Mouse (Mus musculus) CH12.LX (cell line): ENCODE results near the gene Zbtb24. TPM values are rescaled to one million over a fixed set of nuclear protein-coding genes. Genes with fewer than 3 reads are reported as not detected.

Source experiments
- DNase-seq: peaks from one replicate; pipeline ENCODE4 v3.0.0-alpha.2; 2013; ENCODE audit errors: extremely low read depth
- H3K27ac ChIP-seq: 2 replicates; pipeline ENCODE4 v1.5.1; 2012; ENCODE audit warnings: low read depth, mild to moderate bottlenecking, control low read depth, moderate library complexity; ENCODE audit not compliant: insufficient read depth
- H3K27me3 ChIP-seq: replicated peaks from 2 replicates; pipeline ENCODE3; 2012; ENCODE audit warnings: inconsistent platforms
- H3K36me3 ChIP-seq, 2 experiments: replicated peaks in 1 of 2; 2 replicates each; pipeline versions ENCODE3 to v1.6.1; 2012; ENCODE audit warnings: inconsistent platforms in 1 of 2, low read length in 1 of 2, mild to moderate bottlenecking in 1 of 2, mixed read lengths in 1 of 2, moderate library complexity in 1 of 2; ENCODE audit not compliant: control insufficient read depth in 1 of 2, insufficient read depth in 1 of 2
- H3K4me1 ChIP-seq, 2 experiments: 2 replicates each; pipeline ENCODE4 v1.6.1; 2012; ENCODE audit warnings: inconsistent platforms in 1 of 2, moderate library complexity in 1 of 2; ENCODE audit not compliant: insufficient read depth in 2 of 2, control insufficient read depth in 1 of 2
- H3K4me2 ChIP-seq: 2 replicates; pipeline ENCODE4 v1.6.1; 2012; ENCODE audit warnings: low read depth, mild to moderate bottlenecking, control low read depth; ENCODE audit not compliant: poor library complexity, insufficient read depth, severe bottlenecking
- H3K4me3 ChIP-seq, 3 experiments: fragments of 150-350 bp in 1 of 3; sonication (generic) in 1 of 3; replicated peaks in 1 of 3; 2 replicates each; pipeline versions ENCODE3 to v1.5.1; 2011 to 2012; ENCODE audit warnings: low read depth in 2 of 3, low read length in 2 of 3, mild to moderate bottlenecking in 2 of 3, moderate library complexity in 2 of 3, control low read depth in 1 of 3, improper control_type of control experiment in 1 of 3, inconsistent platforms in 1 of 3, mixed read lengths in 1 of 3; ENCODE audit not compliant: poor library complexity in 1 of 3
- H3K79me2 ChIP-seq: replicated peaks from 2 replicates; pipeline ENCODE4 v1.6.1; 2012; ENCODE audit warnings: mild to moderate bottlenecking, moderate library complexity; ENCODE audit not compliant: control insufficient read depth, poor library complexity, insufficient read depth, severe bottlenecking; ENCODE audit errors: extremely low read depth
- H3K9ac ChIP-seq: 2 replicates; pipeline ENCODE4 v1.6.1; 2012; ENCODE audit warnings: low read depth, mild to moderate bottlenecking, control low read depth, moderate library complexity; ENCODE audit not compliant: insufficient read depth
- H3K9me3 ChIP-seq: replicated peaks from 2 replicates; pipeline ENCODE3; 2012; ENCODE audit warnings: low read length, inconsistent platforms, mixed read lengths
- CHD2 ChIP-seq: IDR thresholded peaks from 2 replicates; pipeline ENCODE4 v1.6.1; 2011; ENCODE audit warnings: low read length, improper control_type of control experiment
- CTCF ChIP-seq, 2 experiments: IDR thresholded peaks in 1 of 2; conservative IDR thresholded peaks in 1 of 2; 2 replicates each; pipeline ENCODE4 v1.5.1; 2011 to 2012; ENCODE audit warnings: low read depth in 2 of 2, low read length in 2 of 2, improper control_type of control experiment in 1 of 2, inconsistent platforms in 1 of 2, mild to moderate bottlenecking in 1 of 2, moderate library complexity in 1 of 2
- E2F4 ChIP-seq: IDR thresholded peaks from 2 replicates; pipeline ENCODE4 v1.6.1; 2011; ENCODE audit warnings: low read depth, low read length, improper control_type of control experiment; ENCODE audit not compliant: insufficient replicate concordance
- ELF1 ChIP-seq: IDR thresholded peaks from 2 replicates; pipeline ENCODE4 v1.6.1; 2014; ENCODE audit warnings: low read depth, mild to moderate bottlenecking, inconsistent platforms, low read length, improper control_type of control experiment
- EP300 ChIP-seq: IDR thresholded peaks from 2 replicates; pipeline ENCODE4 v1.6.1; 2011; ENCODE audit warnings: low read length, improper control_type of control experiment
- ETS1 ChIP-seq: conservative IDR thresholded peaks from 2 replicates; pipeline ENCODE4 v1.6.1; 2012; ENCODE audit warnings: low read depth, mild to moderate bottlenecking, inconsistent platforms, low read length, improper control_type of control experiment, moderate library complexity
- JUND ChIP-seq: conservative IDR thresholded peaks from 2 replicates; pipeline ENCODE4 v1.6.1; 2011; ENCODE audit warnings: low read depth, low read length, improper control_type of control experiment
- MAFK ChIP-seq: IDR thresholded peaks from 2 replicates; pipeline ENCODE4 v1.6.1; 2011; ENCODE audit warnings: low read length, improper control_type of control experiment; ENCODE audit not compliant: insufficient replicate concordance
- MAZ ChIP-seq: IDR thresholded peaks from 2 replicates; pipeline ENCODE4 v1.6.1; 2012; ENCODE audit warnings: low read depth, mild to moderate bottlenecking, inconsistent platforms, low read length, improper control_type of control experiment, moderate library complexity
- MEF2A ChIP-seq: IDR thresholded peaks from 2 replicates; pipeline ENCODE4 v1.6.1; 2014; ENCODE audit warnings: low read depth, mild to moderate bottlenecking, inconsistent platforms, low read length, improper control_type of control experiment, borderline replicate concordance
- MYC ChIP-seq: IDR thresholded peaks from 2 replicates; pipeline ENCODE4 v1.6.1; 2011; ENCODE audit warnings: low read depth, mild to moderate bottlenecking, improper control_type of control experiment, low read length
- NRF1 ChIP-seq: IDR thresholded peaks from 2 replicates; pipeline ENCODE4 v1.6.1; 2014; ENCODE audit warnings: low read depth, mild to moderate bottlenecking, inconsistent platforms, low read length, improper control_type of control experiment, moderate library complexity
- PAX5 ChIP-seq: IDR thresholded peaks from 2 replicates; pipeline ENCODE4 v1.6.1; 2012; ENCODE audit warnings: low read length, inconsistent platforms, mixed read lengths
- POLR2AphosphoS2 ChIP-seq: IDR thresholded peaks from 2 replicates; pipeline ENCODE4 v1.6.1; 2011; ENCODE audit warnings: low read depth, low read length, improper control_type of control experiment
- RCOR1 ChIP-seq: conservative IDR thresholded peaks from 2 replicates; pipeline ENCODE4 v1.6.1; 2012; ENCODE audit warnings: low read depth, mild to moderate bottlenecking, inconsistent platforms, low read length, improper control_type of control experiment
- SIN3A ChIP-seq: IDR thresholded peaks from 2 replicates; pipeline ENCODE4 v1.6.1; 2012; ENCODE audit warnings: low read length, improper control_type of control experiment, inconsistent platforms
- TBP ChIP-seq: conservative IDR thresholded peaks from 2 replicates; pipeline ENCODE4 v1.6.1; 2011; ENCODE audit warnings: low read depth, low read length, improper control_type of control experiment
- ZKSCAN1 ChIP-seq: IDR thresholded peaks from 2 replicates; pipeline ENCODE4 v1.6.1; 2012; ENCODE audit warnings: low read depth, inconsistent platforms, low read length, improper control_type of control experiment, borderline replicate concordance
- ZMIZ1 ChIP-seq: IDR thresholded peaks from 2 replicates; pipeline ENCODE4 v1.6.1; 2012; ENCODE audit warnings: low read depth, mild to moderate bottlenecking, inconsistent platforms, low read length, improper control_type of control experiment
- ZNF384 ChIP-seq: IDR thresholded peaks from 2 replicates; pipeline ENCODE4 v1.6.1; 2012; ENCODE audit warnings: low read depth, low read length, improper control_type of control experiment, inconsistent platforms
- dilution Hi-C: fragments of 300-500 bp; cut with MboI; formaldehyde crosslinking; loops from 2 replicates; pipeline ENCODE4 v1.14.3; 2020; ENCODE audit warnings: low sequenced_read_pairs; ENCODE audit not compliant: extremely low pct_unique_long_range_greater_than_20kb, extremely low pct_ligation_motif_present
- in situ Hi-C: fragments of 300-500 bp; cut with MboI; formaldehyde crosslinking; loops from 3 replicates; pipeline ENCODE4 v1.14.3; 2019; ENCODE audit warnings: low sequenced_read_pairs, low pct_ligation_motif_present, low pct_unique_long_range_greater_than_20kb, mixed read lengths
- polyA plus RNA-seq: library from polyadenylated mRNA; unstranded; fragments of >175 nt; gene quantifications from 2 replicates; pipeline ENCODE4 v1.2.1, GENCODE M21; 2012; ENCODE audit warnings: low read depth; ENCODE audit not compliant: insufficient read length
- total RNA-seq, 2 experiments: library from RNA; depleted of rRNA; stranded (reverse); fragments of 300-350 nt in 1 of 2; fragments of >200 nt in 1 of 2; gene quantifications; 2 replicates each; pipeline ENCODE4 v1.2.3; 2012 to 2014

Gene Zbtb24
- total and polyA plus RNA-seq, 3 experiments, result 11.7 to 14.3 (median 11.8) TPM

DNA sequence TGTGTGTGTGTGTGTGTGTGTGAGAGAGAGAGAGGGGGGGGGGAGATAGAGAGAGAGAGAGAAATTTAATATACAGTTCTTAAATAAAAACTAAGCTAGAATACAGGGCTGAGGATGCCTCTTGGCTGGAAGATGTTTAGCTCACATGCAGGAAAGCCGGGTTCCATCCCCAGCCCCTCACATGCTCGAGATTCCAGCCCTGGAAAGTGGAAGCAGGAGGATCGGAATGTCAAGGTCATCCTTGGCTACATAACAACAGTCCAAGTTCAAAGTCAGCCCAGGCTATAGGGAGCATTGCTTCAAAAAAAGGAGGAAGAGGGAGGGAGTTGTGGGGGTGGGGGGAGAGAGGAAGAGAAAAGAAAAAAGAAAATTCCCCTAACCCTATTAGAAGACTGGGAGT is 15.0 kb upstream of the Zbtb24 start:
- Histone ChIP-seq H3K9me3 (no peaks in the 10 kb centered on the region), H3K79me2 (no peaks in the 10 kb centered on the region)
- dilution Hi-C loops, result no loop called here
- TF ChIP-seq ZNF384 (no peak), MYC (no peak), RCOR1 (no peak), CTCF (conservative IDR thresholded peaks at IDR 0.05 in 1 of 2, IDR thresholded peaks at IDR 0.05 in 1 of 2; ENCODE audit: low read depth in 2 of 2, low read length in 2 of 2) (no peak), EP300 (no peak), SIN3A (no peak), ZMIZ1 (no peak), MAZ (no peak), MAFK (no peak), PAX5 (no peak), JUND (no peak), ELF1 (no peak), MEF2A (no peak), E2F4 (no peak), ETS1 (no peak), TBP (no peak), NRF1 (no peak), CHD2 (no peak), ZKSCAN1 (no peak), POLR2AphosphoS2 (no peak)
- TF ChIP-seq, all 38 proteins: peak for 0
- H3K4me3 ChIP-seq, result no peak overlapping the region
- H3K9ac ChIP-seq, result no peak overlapping the region
- no peaks in the 10 kb centered on the region for H3K36me3 ChIP-seq
- no peaks in the 10 kb centered on the region for H3K27me3 ChIP-seq
- H3K27ac ChIP-seq, result no peak overlapping the region
- H3K4me2 ChIP-seq, result no peak overlapping the region
- peaks cover 0 to 3% of the 10 kb centered on the region in 2 experiments; a peak in 2 of 4 replicates for H3K4me1 ChIP-seq
- in situ Hi-C loops, result no loop called here
- DNase-seq, result no peak

DNA sequence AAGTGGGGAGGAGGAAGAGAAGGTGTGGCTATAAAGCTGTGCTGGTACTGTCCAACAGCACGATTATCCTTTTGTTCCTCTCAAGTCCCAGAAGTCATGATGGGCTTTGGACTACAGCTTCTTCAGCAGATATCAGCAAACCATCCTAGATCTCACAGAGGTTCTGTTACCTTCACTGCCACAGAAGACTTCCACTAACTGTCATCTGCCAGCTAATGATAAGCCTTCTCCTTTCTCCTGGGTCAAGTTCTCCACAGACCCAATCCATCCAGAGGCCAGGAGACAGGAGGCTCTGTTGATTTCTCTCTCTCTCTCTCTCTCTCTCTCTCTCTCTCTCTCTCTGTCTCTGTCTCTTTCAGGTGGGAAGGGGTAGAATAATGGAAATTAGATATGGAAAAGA is 2.0 kb upstream of the Zbtb24 start:
- H3K79me2 ChIP-seq, result peaks cover 17% of the 10 kb centered on the region
- peaks cover 10 to 19% of the 10 kb centered on the region in 2 experiments for H3K36me3 ChIP-seq
- no peak for DNase-seq
- in situ Hi-C loops, result loop anchor here (10.0 kb wide), 1 partner anchor 57 kb away; no protein-coding TSS in a partner anchor
- no peak overlapping the region for H3K9ac ChIP-seq
- no peaks in the 10 kb centered on the region for H3K27me3 ChIP-seq
- H3K9me3 ChIP-seq, result no peaks in the 10 kb centered on the region
- H3K4me1 ChIP-seq, result peaks cover 14 to 24% of the 10 kb centered on the region in 2 experiments
- no peak for TF ChIP-seq ZMIZ1
- TF ChIP-seq, all 38 proteins: peak for 0
- H3K4me3 ChIP-seq, result no peak overlapping the region
- dilution Hi-C loops, result no loop called here
- no peak overlapping the region for H3K4me2 ChIP-seq
- no peak overlapping the region for H3K27ac ChIP-seq
